Mouse (Mus musculus) heart, embryonic 12.5 days (tissue): ENCODE results near the gene Tpk1. TPM values are rescaled to one million over a fixed set of nuclear protein-coding genes. Genes with fewer than 3 reads are reported as not detected.
A peak's percentile ranks its signal among the peaks of the same experiment; 100 is the strongest.

Experiments used
- ATAC-seq: fragments of 200-750 bp; cut with Nextera tagmentation; 2 replicates; pipeline ENCODE4 v1.8.0; 2017; ENCODE audit warnings: moderate TSS enrichment, moderate library complexity; ENCODE audit not compliant: insufficient number of reproducible peaks, low FRiP score
- H3K27ac ChIP-seq: fragments of 300-500 bp; sonication (generic); 2 replicates; pipeline ENCODE4 v1.5.1; 2016; ENCODE audit warnings: mild to moderate bottlenecking, moderate library complexity; ENCODE audit not compliant: poor library complexity, severe bottlenecking
- H3K27me3 ChIP-seq: fragments of 300-500 bp; sonication (generic); replicated peaks from 2 replicates; pipeline ENCODE4 v1.6.1; 2016; ENCODE audit warnings: mild to moderate bottlenecking, moderate library complexity
- H3K36me3 ChIP-seq: fragments of 300-500 bp; sonication (generic); 2 replicates; pipeline ENCODE4 v1.6.1; 2016; ENCODE audit warnings: mild to moderate bottlenecking, moderate library complexity
- H3K4me1 ChIP-seq: fragments of 300-500 bp; sonication (generic); replicated peaks from 2 replicates; pipeline ENCODE4 v1.6.1; 2016; ENCODE audit warnings: mild to moderate bottlenecking
- H3K4me2 ChIP-seq: fragments of 300-500 bp; sonication (generic); 2 replicates; pipeline ENCODE4 v1.6.1; 2016; ENCODE audit warnings: mild to moderate bottlenecking, moderate library complexity
- H3K4me3 ChIP-seq: fragments of 300-500 bp; sonication (generic); 2 replicates; pipeline ENCODE4 v1.5.1; 2016; ENCODE audit warnings: mild to moderate bottlenecking
- H3K9ac ChIP-seq: fragments of 300-500 bp; sonication (generic); 2 replicates; pipeline ENCODE4 v1.6.1; 2016; ENCODE audit warnings: mild to moderate bottlenecking, moderate library complexity
- H3K9me3 ChIP-seq: fragments of 300-500 bp; sonication (generic); replicated peaks from 2 replicates; pipeline ENCODE4 v1.6.1; 2016; ENCODE audit warnings: mild to moderate bottlenecking, moderate library complexity
- WGBS: fragments of 180-500 bp; shearing (Covaris S2); methylation state at CpG from one replicate; pipeline ENCODE4 v1.1.7; 2016; 5-methylcytosine and 5-hydroxymethylcytosine counted together
- polyA plus RNA-seq: library from polyadenylated mRNA; unstranded; fragments of >200 nt; fragmentation: Nextera tagmentation; extraction: Ambion mirVana; gene quantifications from 2 replicates; pipeline ENCODE4 v1.2.1, GENCODE M21; 2016

Tpk1 gene
- polyA plus RNA-seq, 1 experiment from 2014 or later: 8.3 TPM

GRCm38 (mm10) chr6:43354562-43355241 lies 311.4 kb downstream of the Tpk1 start:
- H3K4me2 ChIP-seq: peak overlapping the region; percentile 32
- H3K4me3 ChIP-seq: no peak overlapping the region
- no peak overlapping the region for H3K9ac ChIP-seq
- 41% methylated on average over 9 of the region's 9 CpGs for WGBS
- H3K9me3 ChIP-seq: no peaks in the 10 kb centered on the region
- H3K27me3 ChIP-seq: no peaks in the 10 kb centered on the region
- no peak for ATAC-seq
- no peaks in the 10 kb centered on the region for H3K36me3 ChIP-seq
- H3K4me1 ChIP-seq: peaks cover 7% of the 10 kb centered on the region; the same call in 1 of the 2 replicates
- no peak overlapping the region for H3K27ac ChIP-seq

DNA sequence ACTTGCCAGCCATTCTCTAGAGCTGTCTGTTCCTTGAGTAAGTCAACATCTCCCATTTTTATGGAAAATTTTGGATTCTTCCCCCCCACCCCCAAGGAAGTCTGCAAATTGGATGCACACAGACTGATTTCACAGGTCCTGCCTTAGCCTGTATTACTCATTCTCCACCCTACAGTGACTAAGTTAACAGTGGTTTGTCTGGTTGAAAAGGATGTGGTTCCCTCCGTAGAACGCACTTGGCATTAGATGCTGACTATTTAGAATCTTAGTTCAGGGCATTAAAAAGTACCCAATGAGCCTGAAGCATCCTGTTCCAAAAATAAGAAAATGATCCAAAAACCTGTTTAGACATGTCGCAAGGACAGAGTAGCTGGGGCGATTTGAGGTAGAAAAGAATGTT lies 312.6 kb downstream of the Tpk1 start:
- no peak overlapping the region for H3K9ac ChIP-seq
- no peaks in the 10 kb centered on the region for H3K27me3 ChIP-seq
- no peak overlapping the region for H3K4me2 ChIP-seq
- WGBS: 94% methylated on average over 4 of the region's 4 CpGs
- H3K36me3 ChIP-seq: no peaks in the 10 kb centered on the region
- H3K4me1 ChIP-seq: peaks cover 7% of the 10 kb centered on the region; the same call in 1 of the 2 replicates
- no peak for ATAC-seq
- H3K27ac ChIP-seq: no peak overlapping the region
- H3K9me3 ChIP-seq: no peaks in the 10 kb centered on the region
- no peak overlapping the region for H3K4me3 ChIP-seq

GRCm38 (mm10) chr6:43349083-43349482 lies 317.0 kb downstream of the Tpk1 start:
- no peak for ATAC-seq

GRCm38 (mm10) chr6:43347637-43348036 lies 318.4 kb downstream of the Tpk1 start:
- H3K4me3 ChIP-seq: no peak overlapping the region
- H3K27me3 ChIP-seq: no peaks in the 10 kb centered on the region
- no peaks in the 10 kb centered on the region for H3K9me3 ChIP-seq
- no peaks in the 10 kb centered on the region for H3K4me1 ChIP-seq
- no peak overlapping the region for H3K4me2 ChIP-seq
- no peak for ATAC-seq
- no peak overlapping the region for H3K27ac ChIP-seq
- 78% methylated on average over 1 of the region's 1 CpGs for WGBS
- H3K36me3 ChIP-seq: no peaks in the 10 kb centered on the region
- H3K9ac ChIP-seq: no peak overlapping the region

More at GRCm38 (mm10) chr6:43349083-43349482, 317.0 kb downstream of the Tpk1 start:
- Histone ChIP-seq H3K9me3 (no peaks in the 10 kb centered on the region), H3K27me3 (no peaks in the 10 kb centered on the region), H3K27ac (no peak overlapping the region), H3K4me1 (no peaks in the 10 kb centered on the region), H3K4me2 (no peak overlapping the region), H3K4me3 (no peak overlapping the region), H3K9ac (no peak overlapping the region), H3K36me3 (no peaks in the 10 kb centered on the region)
- 66% methylated on average over 4 of the region's 4 CpGs for WGBS

DNA sequence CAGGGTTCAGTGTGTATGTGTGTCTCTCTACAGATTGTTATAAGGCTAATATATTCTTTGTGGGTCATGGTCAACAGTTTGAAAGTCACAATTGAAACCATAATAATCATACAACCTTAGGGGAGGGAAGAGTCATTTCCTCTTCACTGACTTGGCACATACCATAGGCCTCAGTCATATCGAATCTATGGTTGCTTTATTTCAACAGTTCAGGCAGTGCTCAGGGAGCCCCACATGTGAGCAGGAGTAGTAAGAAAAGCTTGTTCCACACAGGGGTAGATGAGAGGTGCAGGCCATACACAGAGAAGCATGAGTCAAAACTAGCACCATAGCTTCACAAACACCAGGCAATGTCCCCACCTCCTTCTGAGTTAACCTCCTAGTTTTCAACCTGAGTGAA lies 323.1 kb downstream of the Tpk1 start:
- Histone ChIP-seq H3K4me3 (no peak overlapping the region), H3K9me3 (no peaks in the 10 kb centered on the region), H3K27ac (no peak overlapping the region), H3K27me3 (no peaks in the 10 kb centered on the region), H3K36me3 (no peaks in the 10 kb centered on the region), H3K4me2 (no peak overlapping the region), H3K9ac (no peak overlapping the region), H3K4me1 (no peaks in the 10 kb centered on the region)
- ATAC-seq: no peak
- 59% methylated on average over 1 of the region's 1 CpGs for WGBS

- H3K9ac ChIP-seq: no peak overlapping the region
- H3K4me3 ChIP-seq: no peak overlapping the region
- H3K27ac ChIP-seq: no peak overlapping the region
- H3K4me2 ChIP-seq: no peak overlapping the region
- no peaks in the 10 kb centered on the region for H3K27me3 ChIP-seq
- H3K4me1 ChIP-seq: peaks cover 3% of the 10 kb centered on the region; the same call in 1 of the 2 replicates
- H3K36me3 ChIP-seq: no peaks in the 10 kb centered on the region
- 52% methylated on average over 2 of the region's 2 CpGs for WGBS
- no peaks in the 10 kb centered on the region for H3K9me3 ChIP-seq
- no peak for ATAC-seq
These were observed 323.7 kb downstream of the Tpk1 start for GRCm38 (mm10) chr6:43342386-43342785.

DNA sequence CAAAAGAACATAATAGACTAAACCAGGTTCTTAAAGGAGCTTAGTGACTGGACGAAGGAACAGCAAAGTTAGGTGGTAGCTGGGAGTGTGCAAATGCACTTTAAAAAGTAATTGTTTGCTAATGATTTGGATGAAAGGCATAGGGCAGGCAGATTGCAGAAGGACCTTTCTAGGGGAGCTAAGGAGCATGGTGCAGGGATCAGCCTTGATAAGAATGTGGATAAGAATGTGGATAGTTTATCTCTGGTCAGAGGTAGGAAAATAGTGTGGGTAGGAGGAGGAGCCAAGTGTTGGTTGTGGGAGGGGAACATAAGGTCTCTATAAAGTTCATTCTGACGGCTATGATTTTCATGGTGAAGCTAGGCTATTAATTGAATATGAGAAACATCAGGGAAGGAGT lies 327.3 kb downstream of the Tpk1 start:
- Histone ChIP-seq H3K27ac (no peak overlapping the region), H3K4me2 (no peak overlapping the region), H3K9ac (no peak overlapping the region), H3K4me3 (no peak overlapping the region), H3K4me1 (peaks cover 8% of the 10 kb centered on the region; the same call in 1 of the 2 replicates), H3K9me3 (no peaks in the 10 kb centered on the region), H3K36me3 (no peaks in the 10 kb centered on the region), H3K27me3 (no peaks in the 10 kb centered on the region)
- WGBS: 52% methylated on average over 2 of the region's 2 CpGs
- ATAC-seq: no peak

- peaks cover 8% of the 10 kb centered on the region; the same call in 1 of the 2 replicates for H3K4me1 ChIP-seq
- no peak for ATAC-seq
- H3K9ac ChIP-seq: no peak overlapping the region
- H3K27me3 ChIP-seq: no peaks in the 10 kb centered on the region
- WGBS: 35% methylated on average over 10 of the region's 10 CpGs
- no peaks in the 10 kb centered on the region for H3K36me3 ChIP-seq
- H3K4me2 ChIP-seq: no peak overlapping the region
- no peak overlapping the region for H3K4me3 ChIP-seq
- no peaks in the 10 kb centered on the region for H3K9me3 ChIP-seq
- H3K27ac ChIP-seq: no peak overlapping the region
These were observed 328.6 kb downstream of the Tpk1 start for GRCm38 (mm10) chr6:43337491-43337961.

- ATAC-seq: no peak
- 77% methylated on average over 3 of the region's 3 CpGs for WGBS
- no peaks in the 10 kb centered on the region for H3K9me3 ChIP-seq
- no peak overlapping the region for H3K4me3 ChIP-seq
- no peak overlapping the region for H3K9ac ChIP-seq
- no peaks in the 10 kb centered on the region for H3K27me3 ChIP-seq
- H3K27ac ChIP-seq: no peak overlapping the region
- H3K36me3 ChIP-seq: no peaks in the 10 kb centered on the region
- no peak overlapping the region for H3K4me2 ChIP-seq
- peaks cover 8% of the 10 kb centered on the region; the same call in 1 of the 2 replicates for H3K4me1 ChIP-seq
These were observed 330.4 kb downstream of the Tpk1 start for GRCm38 (mm10) chr6:43335619-43336234.

DNA sequence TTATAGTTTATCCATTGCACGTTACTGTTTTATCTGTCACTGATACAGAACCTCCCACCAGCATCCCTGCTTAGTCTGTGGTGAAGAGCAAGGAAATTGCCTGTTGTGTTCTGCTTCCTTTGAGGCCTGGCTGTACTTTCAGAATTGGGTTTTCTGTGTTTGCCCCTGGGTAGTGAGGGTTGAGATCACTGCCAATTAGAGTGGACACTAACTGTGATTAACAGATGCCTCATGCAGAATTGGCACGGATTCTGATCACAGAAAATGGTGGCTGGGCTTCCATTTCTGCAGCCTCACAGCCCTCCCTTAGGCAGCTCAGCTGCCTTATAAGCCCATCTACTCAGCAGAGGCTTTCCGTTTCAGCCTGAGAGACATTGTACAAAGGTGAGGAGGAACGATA lies 332.6 kb downstream of the Tpk1 start:
- 60% methylated on average over 4 of the region's 4 CpGs for WGBS
- H3K9ac ChIP-seq: no peak overlapping the region
- no peaks in the 10 kb centered on the region for H3K9me3 ChIP-seq
- H3K27me3 ChIP-seq: no peaks in the 10 kb centered on the region
- H3K4me1 ChIP-seq: peaks cover 8% of the 10 kb centered on the region; the same call in 1 of the 2 replicates
- H3K4me3 ChIP-seq: no peak overlapping the region
- no peak overlapping the region for H3K4me2 ChIP-seq
- H3K27ac ChIP-seq: no peak overlapping the region
- H3K36me3 ChIP-seq: no peaks in the 10 kb centered on the region
- ATAC-seq: no peak

DNA sequence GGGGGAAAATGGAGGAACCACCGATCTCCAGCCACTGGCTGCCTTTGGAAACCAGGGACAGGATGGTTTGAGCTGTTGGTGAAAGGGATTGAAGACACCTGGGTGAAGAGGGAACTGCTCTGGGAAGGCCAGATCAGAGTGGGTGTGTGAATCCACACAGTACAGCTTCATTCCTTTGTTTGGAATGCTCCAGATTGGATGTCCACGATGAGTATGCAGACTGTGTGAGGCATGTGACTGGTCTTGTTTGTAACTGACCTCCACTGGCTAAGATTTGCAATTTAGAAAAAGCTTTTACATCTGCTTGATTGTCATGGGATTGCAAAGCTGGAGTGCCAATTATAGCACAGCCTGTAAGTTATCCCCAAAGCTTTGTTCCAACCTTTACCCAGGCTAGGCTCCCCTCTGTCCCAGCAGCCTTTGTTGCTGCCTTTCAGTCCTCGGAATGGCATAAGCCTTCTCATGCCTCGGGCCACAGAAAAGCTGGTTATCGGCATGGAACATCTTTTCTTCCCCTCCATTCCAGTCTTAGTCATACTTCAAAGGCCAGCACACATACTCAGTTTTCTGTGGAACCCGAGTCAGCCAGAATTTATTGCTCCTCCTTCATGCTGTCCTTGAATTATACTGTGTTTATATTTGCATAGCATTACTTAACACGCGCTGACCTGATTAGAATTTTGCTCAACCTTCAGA lies 353.0 kb downstream of the Tpk1 start:
- WGBS: 67% methylated on average over 8 of the region's 8 CpGs
- no peak overlapping the region for H3K4me2 ChIP-seq
- no peaks in the 10 kb centered on the region for H3K4me1 ChIP-seq
- no peaks in the 10 kb centered on the region for H3K36me3 ChIP-seq
- H3K4me3 ChIP-seq: no peak overlapping the region
- H3K9me3 ChIP-seq: no peaks in the 10 kb centered on the region
- H3K27ac ChIP-seq: no peak overlapping the region
- no peaks in the 10 kb centered on the region for H3K27me3 ChIP-seq
- no peak for ATAC-seq
- H3K9ac ChIP-seq: no peak overlapping the region
